Mouse (Mus musculus): ENCODE measurements around the gene Ulk4.

Gene Ulk4

DNA sequence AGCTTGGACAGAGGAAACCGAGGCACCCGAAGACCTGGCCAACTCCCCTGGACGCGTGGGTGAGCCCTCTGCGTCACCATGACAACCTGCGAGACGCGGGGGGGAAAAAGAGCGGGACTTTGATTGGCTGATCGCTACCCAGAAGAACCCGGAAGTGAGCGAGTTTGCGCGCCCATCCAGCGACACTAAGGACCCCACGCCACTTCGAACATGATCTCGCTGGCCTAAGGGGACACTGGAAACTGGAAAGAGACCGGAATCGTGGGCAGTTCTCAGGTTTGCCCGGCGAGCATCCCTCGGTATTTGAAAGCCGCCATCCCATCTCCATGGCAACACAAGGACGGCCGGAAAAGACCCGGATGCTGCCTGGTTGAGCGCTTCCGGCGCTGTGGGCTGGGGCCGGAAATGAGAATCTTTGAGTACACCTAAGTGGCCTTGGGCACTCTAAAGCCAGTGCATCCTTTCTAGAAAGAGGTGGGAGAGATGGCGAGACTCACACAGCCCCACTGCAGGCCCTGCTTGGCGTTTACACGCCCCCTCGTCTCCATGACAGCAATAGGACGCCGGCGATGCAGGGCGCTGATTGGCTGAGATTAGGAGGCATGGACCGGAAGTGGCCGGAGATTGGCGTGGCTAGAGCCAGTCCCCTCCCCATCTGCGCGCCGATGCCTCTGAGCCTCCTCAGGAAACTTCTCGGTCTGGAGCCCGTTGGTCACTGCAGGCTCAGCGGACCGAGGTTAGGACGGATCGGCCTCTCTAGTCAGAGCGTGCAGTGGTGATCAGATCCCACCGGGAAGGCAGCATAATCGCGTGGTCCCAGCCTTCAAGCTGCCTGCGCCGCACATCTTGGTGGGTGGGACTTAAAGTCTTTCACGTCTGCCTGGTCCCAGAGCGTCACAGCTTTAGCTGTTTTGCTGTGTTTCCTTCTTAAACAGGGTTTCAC lies at the start of gene Ulk4:
Ulk4 (minus strand) TSS at position 80 of the 943 bp plus-strand sequence.
- DNase-seq, result peak; percentile 95

DNA sequence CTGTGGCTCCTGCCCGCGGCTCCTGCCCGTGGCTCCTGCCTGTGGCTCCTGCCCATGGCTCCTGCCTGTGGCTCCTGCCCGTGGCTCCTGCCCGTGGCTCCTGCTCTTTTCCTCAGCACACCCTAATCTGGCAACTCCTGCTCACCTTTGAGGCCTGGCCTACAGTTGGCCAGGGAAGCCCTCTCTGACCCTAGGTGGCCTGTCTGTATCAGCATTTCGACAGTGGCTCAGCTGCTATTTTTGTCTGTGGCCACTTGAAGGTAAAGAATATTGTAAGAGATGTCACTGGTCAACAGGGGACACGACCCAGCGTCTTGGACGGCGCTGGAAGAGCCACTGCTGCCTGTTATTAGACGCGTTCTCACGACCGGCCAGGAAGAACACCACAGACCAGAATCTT lies 45.0 kb upstream of the Ulk4 start:
- DNase-seq, result no peak

DNA sequence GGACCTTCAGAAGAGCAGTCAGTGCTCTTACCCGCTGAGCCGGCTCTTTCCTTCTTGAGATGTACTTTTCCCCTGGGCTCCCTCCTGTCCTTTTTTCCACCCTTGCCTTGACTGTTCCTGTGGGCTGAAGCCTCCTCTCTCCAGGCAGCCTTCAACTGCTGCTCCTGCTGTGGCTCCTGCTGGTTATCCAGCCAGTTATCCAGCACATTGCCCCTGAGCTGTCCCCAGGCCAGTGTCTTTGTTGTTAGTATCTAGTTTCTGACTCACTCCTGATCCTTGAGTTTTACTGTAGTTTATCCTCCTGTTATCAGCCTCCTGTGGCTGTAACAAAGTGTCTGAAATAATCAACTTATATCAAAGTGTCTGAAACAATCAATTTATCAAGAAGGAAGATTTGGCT lies 44.1 kb upstream of the Ulk4 start:
- no peak for DNase-seq

DNA sequence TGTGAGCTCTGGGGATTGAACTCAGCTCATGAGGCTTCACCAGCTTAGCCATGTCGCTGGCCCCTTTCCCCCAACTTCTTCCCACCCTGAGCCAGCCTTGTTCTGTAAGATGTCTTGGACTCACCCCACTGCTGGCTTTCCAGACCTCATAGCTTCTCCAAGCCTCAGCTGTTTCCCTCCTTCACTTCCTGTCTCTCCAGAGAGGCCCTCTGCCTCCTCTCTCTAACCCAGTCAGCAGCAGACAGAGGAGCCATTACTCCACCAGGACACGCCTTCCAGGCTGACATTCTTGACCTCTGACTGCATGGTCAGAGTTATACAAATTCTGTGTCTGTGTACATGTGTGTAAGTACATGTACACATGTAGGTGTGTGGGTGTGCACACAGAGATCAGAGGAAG lies 43.4 kb upstream of the Ulk4 start:
- DNase-seq, result no peak

DNA sequence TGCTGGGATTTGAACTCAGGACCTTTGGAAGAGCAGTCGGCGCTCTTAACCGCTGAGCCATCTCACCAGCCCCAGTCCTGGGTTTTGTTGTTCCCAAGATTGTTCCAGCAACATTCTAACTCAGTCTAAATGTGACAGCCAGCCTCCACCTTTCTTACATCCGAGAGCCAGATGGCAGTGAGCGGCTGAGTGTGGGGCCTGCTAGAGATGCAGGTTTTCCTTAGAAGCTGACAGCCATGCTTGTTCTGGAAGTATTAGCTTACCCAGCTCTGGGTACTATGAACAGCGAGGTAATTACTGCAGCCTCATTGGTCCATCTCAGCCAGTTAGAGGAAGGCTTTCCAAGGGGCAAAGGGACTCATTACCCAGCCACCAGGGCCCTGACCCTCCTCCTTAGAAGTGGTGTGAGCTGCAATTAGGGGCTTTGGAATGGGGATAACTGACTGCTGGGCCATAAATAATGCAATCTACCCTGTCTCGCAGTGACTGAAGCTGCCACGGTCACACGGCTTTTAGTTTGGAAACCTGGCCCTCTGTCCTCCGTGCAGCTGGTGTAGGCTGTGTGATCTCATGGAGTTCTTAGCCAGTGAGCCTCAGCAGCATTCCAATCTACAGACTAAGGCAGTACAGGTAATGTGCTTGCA lies 42.4 kb upstream of the Ulk4 start:
- no peak for DNase-seq

DNA sequence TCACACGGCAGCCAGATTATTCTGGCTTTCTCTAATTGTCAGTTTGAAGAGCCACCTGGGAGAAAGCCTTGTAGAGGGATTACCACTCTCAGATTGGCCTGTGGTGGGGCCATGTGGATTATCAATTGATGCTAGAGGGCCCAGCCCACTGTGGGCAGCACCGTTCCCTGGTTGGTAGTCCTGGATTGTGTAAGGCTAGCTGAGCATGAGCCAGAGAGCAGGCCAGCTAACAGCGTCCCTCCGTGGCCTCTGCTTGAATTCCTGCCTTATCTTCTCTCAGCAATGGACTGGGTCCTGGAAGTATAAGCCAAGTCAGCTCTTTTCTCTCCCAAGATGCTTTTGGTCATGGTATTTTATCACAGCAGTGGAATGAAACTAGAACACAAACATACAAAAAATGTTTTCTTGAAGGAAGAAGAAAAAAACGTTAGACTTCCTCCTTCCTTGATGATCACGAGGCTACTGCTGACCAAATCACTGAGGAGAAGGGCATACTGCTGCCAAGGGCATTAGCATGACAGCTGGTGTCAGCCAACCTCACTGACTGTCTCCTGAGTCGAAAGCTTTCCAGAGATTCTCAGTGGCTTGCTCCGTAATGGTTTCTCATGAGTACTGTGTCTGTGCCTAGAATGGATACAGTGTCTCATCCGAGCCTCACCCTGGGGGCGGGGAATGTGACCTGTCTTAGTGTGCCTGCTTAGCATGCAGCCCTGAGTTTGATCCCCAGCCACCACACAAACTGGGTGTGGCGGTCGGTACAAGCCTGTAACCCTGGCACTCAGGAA lies 39.8 kb upstream of the Ulk4 start:
- DNase-seq, result peak in 1 of 2 experiments; percentile 58

DNA sequence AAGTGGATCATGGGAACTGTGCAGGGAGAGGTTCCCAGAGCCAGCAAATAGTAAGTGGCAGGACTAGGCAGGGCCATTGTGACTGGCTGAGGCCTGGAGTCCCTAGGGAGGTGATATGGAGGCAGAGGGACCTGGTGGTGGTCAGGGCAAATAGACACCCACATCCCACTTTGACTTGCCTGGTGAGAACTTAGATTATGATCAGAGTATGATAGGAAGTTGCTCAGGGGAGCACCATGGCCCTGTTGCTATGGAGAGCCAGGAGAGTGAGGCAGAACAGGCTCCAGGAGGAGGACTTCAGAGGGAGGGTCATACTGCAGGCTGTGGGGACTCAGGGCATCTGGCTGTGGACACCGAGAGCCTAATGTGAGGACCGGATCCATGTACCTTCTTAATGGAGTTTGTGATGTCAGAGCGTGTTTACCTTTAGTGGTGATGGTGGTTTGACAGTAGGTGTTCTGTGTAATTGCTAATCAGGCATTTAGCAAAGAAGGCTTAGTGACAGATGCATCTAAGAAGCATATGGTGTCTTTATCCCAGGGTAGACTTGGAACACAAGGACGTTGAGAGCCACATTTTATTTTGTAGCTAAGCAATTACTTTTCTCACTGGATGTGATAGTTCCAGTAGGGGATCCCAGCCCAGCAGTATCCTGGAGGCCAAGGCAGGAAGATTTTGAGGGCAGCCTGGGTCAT lies 39.1 kb upstream of the Ulk4 start:
- DNase-seq, result no peak

DNA sequence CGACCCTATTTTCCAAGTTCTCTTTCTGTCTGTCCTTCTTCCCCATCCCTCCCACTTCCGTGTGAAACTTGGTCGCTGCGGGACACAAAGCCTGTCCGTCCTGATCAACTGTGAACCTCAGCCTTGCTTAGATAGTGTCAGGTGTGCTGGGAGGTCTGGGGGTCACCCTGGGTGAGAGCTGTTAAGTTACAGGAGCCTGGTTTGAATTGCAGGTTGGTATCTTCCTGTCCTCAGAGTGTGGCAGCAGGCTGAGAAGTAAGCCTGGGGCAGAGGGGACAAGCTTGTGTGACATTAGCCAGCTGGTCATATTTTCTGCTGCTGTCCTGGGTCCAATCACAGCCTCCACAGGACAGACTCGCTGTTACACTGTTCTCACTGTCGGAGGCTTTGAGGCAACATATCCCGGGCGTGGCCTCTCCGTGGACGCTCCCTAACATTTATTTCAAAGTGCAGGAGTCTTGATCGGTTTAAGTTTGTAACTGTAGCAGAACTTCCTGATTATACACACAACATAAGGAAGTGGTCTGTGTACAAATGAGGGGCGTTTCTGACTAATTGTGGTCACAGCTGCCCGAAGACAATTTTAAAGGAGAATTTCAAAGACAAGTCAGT lies 37.6 kb upstream of the Ulk4 start:
- DNase-seq, result peak in 1 of 2 experiments; percentile 48

DNA sequence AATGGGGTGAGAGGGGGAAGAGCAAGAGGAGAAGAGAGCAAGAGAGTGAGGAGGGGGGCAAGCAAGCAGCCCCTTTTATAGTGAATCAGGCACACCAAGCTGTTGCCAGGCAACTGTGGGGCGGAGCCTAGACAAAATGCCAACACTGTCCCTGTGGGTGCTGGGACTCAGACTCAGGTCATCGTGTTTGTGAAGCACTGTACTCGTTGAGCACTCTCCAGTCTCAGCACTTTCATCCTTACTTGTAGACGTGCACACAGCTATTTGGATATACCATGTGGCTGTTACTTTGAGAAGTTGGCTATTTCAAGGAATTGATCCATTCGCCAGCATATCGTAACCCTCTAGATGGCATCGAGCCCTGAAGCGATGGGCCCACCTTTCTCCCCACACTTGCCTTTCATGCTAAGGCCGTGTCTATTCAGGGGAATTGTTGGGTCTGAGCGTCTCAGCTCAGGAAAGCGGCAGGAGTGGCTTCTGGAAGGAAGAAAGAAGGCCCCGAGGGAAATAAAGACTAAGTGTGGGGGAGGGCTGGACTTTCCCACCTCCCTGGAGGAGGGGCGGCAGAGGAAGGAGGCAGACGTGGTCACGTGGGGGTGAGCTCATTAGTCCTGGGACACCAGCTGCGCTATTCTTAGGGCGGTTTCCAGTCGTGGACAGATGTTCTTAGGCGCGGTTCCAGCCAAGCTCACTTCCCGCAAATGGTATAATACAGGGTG lies 36.8 kb upstream of the Ulk4 start:
- DNase-seq, result peak; percentile 90 to 95

DNA sequence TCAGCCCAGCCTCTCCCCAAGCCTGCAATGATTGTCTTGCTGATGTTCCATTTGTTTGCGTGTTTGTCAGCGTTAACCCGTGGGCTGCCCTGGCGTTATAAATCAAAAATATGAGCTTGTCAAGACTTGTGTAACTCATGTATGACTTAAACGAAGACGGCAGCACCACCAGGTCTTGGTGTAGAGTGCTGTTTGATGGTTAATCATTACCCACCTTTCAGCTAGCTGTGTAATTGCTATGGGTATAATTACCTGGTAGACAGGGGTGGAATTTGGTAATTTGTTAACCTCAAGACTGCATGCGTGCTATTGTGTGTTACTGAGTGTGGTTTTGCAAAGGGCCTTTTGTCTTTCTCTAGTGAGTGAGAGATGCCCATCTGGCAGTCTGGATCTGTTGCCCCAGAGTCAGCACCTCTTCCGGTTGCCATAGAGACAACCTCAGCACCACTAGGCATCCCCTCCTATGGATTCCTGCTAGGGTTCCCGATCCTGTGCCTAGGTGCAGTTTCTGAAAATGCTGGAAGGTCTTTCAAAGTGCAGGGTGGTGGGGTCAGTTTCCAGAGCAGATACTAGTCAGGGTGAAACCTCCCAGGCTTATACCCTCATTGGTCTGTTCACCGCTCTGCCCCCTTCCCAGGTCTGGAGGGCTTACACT lies 35.4 kb upstream of the Ulk4 start:
- DNase-seq, result peak in 1 of 2 experiments; percentile 71

DNA sequence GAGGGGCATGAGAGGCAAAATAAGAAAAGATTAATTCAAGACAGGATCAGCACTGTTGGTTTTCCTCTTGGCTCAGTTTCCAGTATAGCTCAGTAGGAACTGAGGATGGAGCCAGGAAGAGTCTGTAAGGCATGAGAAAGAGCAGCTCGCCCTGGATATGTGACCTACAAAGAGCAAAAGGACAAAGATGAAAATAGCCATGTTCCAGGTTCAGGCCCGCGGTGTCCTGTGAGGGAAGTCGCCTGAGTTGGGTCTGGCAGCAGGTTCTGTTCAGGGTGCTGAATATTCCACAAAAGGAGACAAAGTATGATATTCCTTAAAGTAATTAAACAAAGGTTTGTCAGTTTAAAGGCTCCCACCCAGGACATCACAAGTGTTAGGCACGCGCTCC lies 34.8 kb upstream of the Ulk4 start:
- DNase-seq, result peak; percentile 37 to 45

DNA sequence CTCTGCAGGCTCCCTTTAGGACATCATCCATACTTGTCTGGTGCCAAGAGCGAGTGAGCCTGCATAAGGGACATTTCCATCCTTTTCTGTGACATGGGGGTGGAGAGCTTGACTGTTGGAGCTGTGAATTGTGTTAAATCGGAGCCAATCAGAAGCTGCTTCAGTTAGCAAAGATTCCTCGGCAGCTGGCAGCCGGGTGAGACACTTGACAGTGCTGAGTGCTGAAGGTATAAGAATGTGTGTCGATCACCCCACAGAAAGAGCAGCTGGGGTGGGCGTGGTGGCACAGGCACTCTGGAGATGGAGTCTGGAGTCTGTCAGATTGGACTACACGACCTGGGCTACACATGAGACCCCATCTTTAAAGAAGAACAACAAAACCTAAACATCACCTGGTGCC lies 33.5 kb upstream of the Ulk4 start:
- no peak for DNase-seq

DNA sequence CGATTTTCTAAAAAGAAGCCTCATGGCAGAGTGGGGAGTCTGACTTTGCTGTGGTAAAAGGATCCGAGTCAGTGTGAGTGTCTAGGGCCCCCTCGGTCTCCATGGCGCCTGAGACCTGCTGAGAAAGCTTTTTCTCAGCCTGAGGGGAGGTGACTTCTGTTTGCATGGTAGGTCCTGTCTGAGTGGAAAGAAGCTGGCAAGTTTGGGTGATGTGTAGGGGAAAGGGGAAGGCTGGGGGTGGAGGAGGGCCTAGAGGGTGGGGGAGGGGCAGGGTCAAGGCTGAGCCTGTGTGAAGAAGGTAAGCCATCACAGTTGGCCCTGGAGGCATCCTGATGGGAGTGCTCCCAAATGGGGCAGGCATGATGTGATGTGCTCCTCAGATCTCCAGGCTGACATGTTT lies 32.3 kb upstream of the Ulk4 start:
- DNase-seq, result no peak

DNA sequence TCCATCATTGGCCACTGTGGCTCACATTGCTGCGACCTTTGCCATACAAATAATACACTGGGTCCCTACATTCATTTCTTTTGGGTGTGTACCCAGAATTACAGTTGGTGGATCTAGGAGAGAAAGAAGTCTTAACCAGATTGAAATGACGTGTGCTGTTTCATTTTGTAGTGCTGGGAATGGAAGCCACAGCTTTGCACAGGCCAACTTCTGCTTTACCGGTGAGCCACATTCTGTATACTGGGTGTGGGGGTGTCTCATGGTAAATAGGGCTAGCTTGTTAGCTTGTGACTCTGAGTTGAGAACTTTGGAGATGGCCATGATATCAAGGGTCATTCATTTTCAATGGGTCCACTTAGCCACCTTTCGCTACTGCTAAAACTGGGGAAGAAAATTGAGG lies 28.5 kb upstream of the Ulk4 start:
- DNase-seq, result no peak

DNA sequence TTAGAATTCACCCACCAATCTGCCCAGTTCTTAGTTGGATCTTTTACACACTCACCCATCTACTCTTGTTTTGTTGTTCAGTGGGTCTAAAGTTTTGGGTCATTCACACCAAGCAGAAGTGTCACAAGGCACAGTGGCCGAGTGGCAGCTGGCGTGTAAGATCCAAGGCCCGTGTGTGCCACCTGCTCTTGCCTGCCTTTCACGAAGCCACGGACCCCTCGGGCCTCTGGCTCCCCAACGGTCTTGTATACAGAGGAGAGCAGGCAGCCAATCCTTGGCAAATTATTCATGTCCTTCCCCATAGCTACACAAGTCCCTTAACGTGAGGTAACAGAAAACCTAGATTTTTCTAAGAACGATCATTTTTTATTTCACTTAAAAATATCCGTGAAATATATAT lies 27.5 kb upstream of the Ulk4 start:
- no peak for DNase-seq

DNA sequence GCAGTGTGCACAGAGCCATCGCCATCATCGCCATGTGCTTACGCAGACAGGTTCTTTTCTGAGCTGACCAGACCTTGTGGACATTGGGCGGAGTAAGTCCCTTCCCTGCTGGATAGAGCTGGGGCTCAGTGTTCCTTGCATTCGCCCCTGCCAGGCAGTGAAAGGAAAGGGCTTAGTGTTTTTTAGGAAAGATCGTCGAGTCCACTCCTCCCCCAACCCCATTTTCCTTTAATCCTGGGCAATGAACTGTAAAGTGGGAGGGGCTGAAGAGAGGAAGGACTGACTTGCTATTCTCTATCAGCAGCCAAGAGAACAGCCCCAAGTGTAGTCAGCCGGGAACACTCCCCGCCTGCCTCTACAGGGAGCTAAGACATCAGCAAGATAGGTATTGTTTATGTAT lies 26.8 kb upstream of the Ulk4 start:
- DNase-seq, result peak; percentile 57 to 66

DNA sequence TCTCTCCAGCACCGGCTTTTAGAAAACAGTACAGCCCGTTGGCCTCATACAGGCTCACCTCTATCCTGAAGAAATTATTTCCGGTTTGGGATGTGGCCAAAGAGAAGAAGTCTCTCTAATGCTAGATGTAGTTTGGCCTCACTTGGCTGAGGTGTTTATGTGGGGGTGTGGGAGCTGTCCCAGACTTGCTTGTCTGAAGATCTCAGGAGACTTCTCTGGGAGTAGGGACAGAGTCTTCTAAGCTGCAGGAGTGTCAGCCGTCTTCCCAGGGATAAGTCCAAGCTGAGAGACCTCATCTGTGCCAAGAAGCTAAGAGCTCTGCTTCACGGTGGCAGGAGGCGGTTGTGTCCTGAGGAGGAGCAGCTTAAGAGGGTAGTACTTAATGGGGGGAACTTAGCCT lies 26.1 kb upstream of the Ulk4 start:
- DNase-seq, result peak in 1 of 2 experiments; percentile 55

DNA sequence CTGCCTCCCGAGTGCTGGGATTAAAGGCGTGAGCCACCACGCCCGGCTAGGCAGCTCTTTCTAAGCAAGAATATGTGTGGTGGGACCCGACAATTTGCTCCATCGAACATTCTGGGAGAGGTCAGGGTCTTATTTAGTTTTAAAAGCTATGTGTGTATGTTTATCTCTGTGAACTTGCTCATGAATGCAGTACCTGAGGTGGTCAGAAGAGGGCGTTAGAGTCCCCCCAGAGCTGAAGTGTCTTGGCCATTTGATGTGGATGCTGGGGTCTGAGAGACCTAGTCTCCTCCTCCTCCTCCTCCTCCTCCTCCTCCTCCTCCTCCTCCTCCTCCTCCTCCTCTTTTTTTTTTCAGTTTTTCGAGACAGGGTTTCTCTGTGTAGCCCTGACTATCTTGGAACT lies 25.5 kb upstream of the Ulk4 start:
- peak in 1 of 2 experiments; percentile 51 for DNase-seq

DNA sequence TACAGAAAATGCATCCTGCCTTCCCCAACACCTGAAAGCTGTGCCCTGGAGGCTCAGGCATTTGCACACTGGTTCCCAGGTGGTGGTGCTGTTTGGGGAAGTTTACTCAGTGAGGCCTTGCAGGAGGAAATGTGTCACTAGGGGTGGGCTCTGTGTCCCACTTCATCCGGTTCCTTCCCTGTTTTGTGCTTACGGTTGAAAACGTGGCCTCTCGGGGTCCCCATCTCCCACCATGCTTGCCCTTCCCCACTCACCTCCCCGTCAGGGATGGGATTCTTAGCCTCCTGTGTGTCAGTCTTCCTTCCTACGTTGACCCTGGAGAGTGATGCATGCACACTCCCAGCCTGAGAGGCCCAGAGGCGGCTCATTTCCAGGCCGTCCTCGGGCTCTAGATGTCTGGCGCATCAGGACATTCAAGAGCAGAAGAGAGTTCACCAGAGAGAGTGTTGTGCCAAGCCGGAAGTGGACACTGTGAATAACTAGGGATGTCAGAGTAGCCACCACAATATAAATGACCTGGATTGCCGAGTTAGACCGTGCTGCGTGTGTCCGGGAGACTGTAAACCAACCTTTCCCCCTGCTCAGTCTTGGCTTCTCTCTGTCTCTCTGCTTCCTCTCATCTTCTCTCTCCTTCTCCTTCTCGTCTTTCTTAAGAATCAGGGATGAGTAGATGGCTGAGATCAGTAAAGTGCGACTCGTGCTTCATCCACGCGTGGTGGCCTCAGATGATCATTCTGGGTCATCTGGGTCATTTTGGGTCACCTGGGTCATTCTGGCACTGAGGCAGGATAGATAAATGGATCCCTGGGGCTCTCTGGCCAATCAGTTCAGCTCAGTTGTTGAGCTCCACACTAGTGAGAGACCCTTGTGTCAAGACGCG lies 24.3 kb upstream of the Ulk4 start:
- no peak for DNase-seq

DNA sequence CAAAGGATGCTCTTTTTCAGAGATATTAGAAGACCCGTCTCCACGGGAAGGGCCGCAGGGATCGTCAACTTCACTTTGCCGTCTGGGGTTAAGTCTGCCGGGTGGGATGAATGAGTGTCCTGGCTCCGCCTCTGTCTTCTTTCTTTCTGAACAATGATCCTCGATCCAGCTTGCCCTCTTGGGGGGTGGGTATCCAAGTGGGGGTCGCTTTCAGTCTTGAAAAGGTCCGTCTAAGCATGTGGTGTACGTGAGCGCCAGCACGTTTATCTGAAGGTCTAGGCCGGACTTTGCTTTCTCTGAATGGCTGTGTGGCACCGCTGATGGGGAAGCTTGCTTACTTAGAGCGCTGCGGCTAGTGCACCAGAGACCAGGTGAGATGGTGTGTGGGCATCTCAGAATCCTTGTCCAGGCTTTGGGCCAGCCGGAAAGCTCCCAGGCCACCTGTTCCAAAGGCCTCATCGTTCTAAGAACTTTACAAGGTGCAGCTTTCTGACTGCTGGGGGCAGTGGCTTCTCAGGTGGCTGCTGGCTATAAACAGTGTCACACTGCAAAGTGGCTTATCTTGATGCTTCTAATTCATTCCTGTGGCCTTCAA lies 23.1 kb upstream of the Ulk4 start:
- no peak for DNase-seq
